Mouse (Mus musculus) heart, postnatal 10 days (tissue): ENCODE results near the gene Vmn1r165. TPM values are rescaled to one million over a fixed set of nuclear protein-coding genes. Genes with fewer than 3 reads are reported as not detected.
"Not testable (repeated sequence)": the region's sequence is repeated elsewhere in the genome, so short reads cannot be mapped to it uniquely, and the experiment has no call there.

Source experiments
- DNase-seq, 2 experiments: peaks; one replicate each; pipeline ENCODE4 v3.0.0; 2021
- intact Hi-C: fragments of 180-260 bp; cut with DNase I; formaldehyde crosslinking; loops from one replicate; pipeline ENCODE4 v1.15.1; 2025
- total RNA-seq, 2 experiments: library from RNA; stranded (reverse); gene quantifications; 2 replicates each; pipeline ENCODE4 v1.2.3; 2021

The Vmn1r165 gene
- total RNA-seq: not detected

DNA sequence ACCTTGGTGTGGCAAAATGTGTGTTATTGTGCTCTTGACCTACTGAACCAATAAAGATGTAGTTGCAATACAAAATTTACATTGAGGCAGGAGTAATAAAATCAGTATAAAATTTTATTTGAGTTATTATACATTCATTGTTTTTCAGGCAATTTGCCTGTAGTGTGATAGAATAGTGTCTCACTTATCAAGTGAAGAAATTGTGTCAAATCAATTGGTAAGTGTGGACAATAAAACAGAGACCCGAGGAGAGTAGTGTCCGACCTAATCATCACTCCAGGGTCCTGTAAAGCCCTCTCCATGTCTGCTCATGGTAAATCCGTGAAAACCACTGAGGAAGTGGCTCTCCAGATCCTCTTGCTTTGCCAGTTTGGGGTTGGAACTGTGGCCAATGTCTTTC is at the start of gene Vmn1r165:
Gene Vmn1r165, plus strand, starts transcription at position 301 of the 400 bp plus-strand sequence.
- DNase-seq, intact Hi-C loops: not testable (repeated sequence)

DNA sequence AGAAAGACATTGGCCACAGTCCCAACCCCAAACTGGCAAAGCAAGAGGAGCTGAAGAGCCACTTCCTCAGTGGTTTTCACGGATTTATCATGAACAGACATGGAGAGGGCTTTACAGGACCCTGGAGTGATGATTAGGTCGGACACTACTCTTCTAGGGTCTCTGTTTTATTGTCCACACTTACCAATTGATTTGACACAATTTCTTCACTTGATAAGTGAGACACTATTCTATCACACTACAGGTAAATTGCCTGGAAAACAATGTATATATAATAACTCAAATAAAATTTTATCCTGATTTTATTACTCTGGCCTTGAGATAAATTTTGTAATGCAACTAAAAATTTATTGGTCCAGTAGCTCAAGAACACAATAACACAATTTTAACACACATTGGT is 34.5 kb downstream of the Vmn1r165 start, which contains the start of gene Vmn1r166:
Gene Vmn1r166, minus strand, starts transcription at position 101 of the 400 bp plus-strand sequence.
- intact Hi-C loops: not testable (repeated sequence)

More for the DNA sequence above, 34.5 kb downstream of the Vmn1r165 start, which contains the start of gene Vmn1r166:
- DNase-seq: not testable (repeated sequence)

Other genes with a start within 250 kb of the Vmn1r165 start
- not detected for gene Gm4214, start 232.7 kb upstream of the Vmn1r165 start, total RNA-seq
- not detected for gene Gm4216, start 197.4 kb upstream of the Vmn1r165 start, total RNA-seq
- not detected for gene Vmn1r163, start 161.8 kb upstream of the Vmn1r165 start, total RNA-seq
- gene Gm8720, start 149.9 kb upstream of the Vmn1r165 start, total RNA-seq: not detected
- gene Gm10662, start 72.9 kb upstream of the Vmn1r165 start, total RNA-seq: not detected
- gene Vmn1r166, start 34.4 kb downstream of the Vmn1r165 start, total RNA-seq: not detected
- gene Gm6902, start 61.6 kb downstream of the Vmn1r165 start, total RNA-seq: not detected
- not detected for gene Nlrp4e, start 83.9 kb downstream of the Vmn1r165 start, total RNA-seq
- not detected for gene Nlrp5, start 168.6 kb downstream of the Vmn1r165 start, total RNA-seq